Mouse (Mus musculus) layer of hippocampus, adult 9-11 months (tissue): ENCODE data around the gene Pappa.

Experiments
- DNase-seq: peaks from one replicate; pipeline ENCODE4 v3.0.0; 2022

The Pappa gene

GRCm38 (mm10) chr4:65278451-65279271 is 154.7 kb downstream of the Pappa start:
- DNase-seq = no peak

- DNase-seq = no peak
These were observed 155.3 kb downstream of the Pappa start for GRCm38 (mm10) chr4:65279272-65279653.

GRCm38 (mm10) chr4:65279979-65280677 is 156.2 kb downstream of the Pappa start:
- no peak for DNase-seq

- DNase-seq = no peak
These were observed 156.9 kb downstream of the Pappa start for GRCm38 (mm10) chr4:65280888-65281287.

GRCm38 (mm10) chr4:65283611-65284010 is 159.6 kb downstream of the Pappa start:
- DNase-seq = no peak

GRCm38 (mm10) chr4:65285165-65285564 is 161.2 kb downstream of the Pappa start:
- DNase-seq = no peak

GRCm38 (mm10) chr4:65289247-65289646 is 165.3 kb downstream of the Pappa start:
- DNase-seq = peak; percentile 26

- DNase-seq = no peak
These were observed 171.8 kb downstream of the Pappa start for GRCm38 (mm10) chr4:65295741-65296140.

GRCm38 (mm10) chr4:65296356-65296967 is 172.5 kb downstream of the Pappa start:
- DNase-seq = no peak

- DNase-seq = no peak
These were observed 173.1 kb downstream of the Pappa start for GRCm38 (mm10) chr4:65296968-65297499.

- DNase-seq = no peak
These were observed 174.5 kb downstream of the Pappa start for GRCm38 (mm10) chr4:65298212-65299181.

- DNase-seq = no peak
These were observed 175.4 kb downstream of the Pappa start for GRCm38 (mm10) chr4:65299365-65299764.

- no peak for DNase-seq
These were observed 176.5 kb downstream of the Pappa start for GRCm38 (mm10) chr4:65300431-65300830.

- DNase-seq = no peak
These were observed 178.7 kb downstream of the Pappa start for GRCm38 (mm10) chr4:65302666-65303065.

- DNase-seq = no peak
These were observed 194.0 kb downstream of the Pappa start for GRCm38 (mm10) chr4:65317877-65318525.

- peak; percentile 11 for DNase-seq
These were observed 197.4 kb downstream of the Pappa start for GRCm38 (mm10) chr4:65321340-65321739.

- DNase-seq = no peak
These were observed 198.0 kb downstream of the Pappa start for GRCm38 (mm10) chr4:65321959-65322358.

- no peak for DNase-seq
These were observed 201.8 kb downstream of the Pappa start for GRCm38 (mm10) chr4:65325816-65326215.

GRCm38 (mm10) chr4:65328486-65329308 is 204.7 kb downstream of the Pappa start:
- peak; percentile 11 for DNase-seq

GRCm38 (mm10) chr4:65333718-65334117 is 209.7 kb downstream of the Pappa start:
- DNase-seq = no peak

GRCm38 (mm10) chr4:65341766-65342165 is 217.8 kb downstream of the Pappa start:
- no peak for DNase-seq
